Mouse (Mus musculus): Measurements from ENCODE around the gene Olfr605. TPM values are rescaled to one million over a fixed set of nuclear protein-coding genes. Genes with fewer than 3 reads are reported as not detected.
"Not testable (repeated sequence)": the region's sequence is repeated elsewhere in the genome, so short reads cannot be mapped to it uniquely, and the experiment has no call there.

Gene Olfr605
- polyA plus RNA-seq (2015; fragmentation: Nextera tagmentation; extraction: Ambion mirVana) = not detected in 2 replicates

DNA sequence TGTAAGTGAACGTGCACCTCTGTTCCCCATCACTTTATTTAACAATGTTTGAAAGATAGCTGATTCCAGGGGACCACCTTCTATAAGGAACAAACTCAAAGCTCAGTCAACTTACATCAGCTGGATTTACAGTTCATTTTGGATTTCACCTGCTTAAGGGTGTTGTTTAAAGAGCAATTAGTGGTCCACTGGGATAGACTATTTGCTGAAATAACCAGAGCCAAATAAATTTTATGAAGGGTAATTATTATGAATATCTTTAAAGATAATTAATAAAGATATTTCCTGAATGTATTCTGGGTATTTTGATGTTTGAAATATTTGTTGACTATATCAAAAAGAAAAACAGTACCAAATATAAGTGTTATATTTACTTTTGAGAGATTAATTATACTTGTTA lies at the start of gene Olfr605:
Olfr605 (minus strand) TSS at position 101 of the 400 bp plus-strand sequence.
- Histone ChIP-seq H3K27ac (no peak within 1 kb of the TSS), H3K9ac (ENCODE audit: low read depth, low read length) (no peak within 1 kb of the TSS), H3K36me3 (ENCODE audit: insufficient read depth, low read length) (no peaks in the 10 kb centered on the region), H3K4me3 (replicated peaks; ENCODE audit: low read depth, low read length) (no peak within 1 kb of the TSS), H3K9me3 (replicated peaks; ENCODE audit: low read length) (no peaks in the 10 kb centered on the region), H3K4me1 (replicated peaks; ENCODE audit: insufficient read depth, low read length) (no peaks in the 10 kb centered on the region), H3K27me3 (ENCODE audit: insufficient read depth, low read length) (no peaks in the 10 kb centered on the region), H3K4me2 (ENCODE audit: low read length) (no peak within 1 kb of the TSS)
- ATAC-seq (replicated peaks; ENCODE audit: low FRiP score, low read depth) (no peak), DNase-seq (ENCODE audit: low spot score) (no peak)
- no peak for TF ChIP-seq CTCF (IDR thresholded peaks at IDR 0.05; ENCODE audit: low read depth)
- WGBS = 90% methylated on average over 1 of the region's 1 CpGs

DNA sequence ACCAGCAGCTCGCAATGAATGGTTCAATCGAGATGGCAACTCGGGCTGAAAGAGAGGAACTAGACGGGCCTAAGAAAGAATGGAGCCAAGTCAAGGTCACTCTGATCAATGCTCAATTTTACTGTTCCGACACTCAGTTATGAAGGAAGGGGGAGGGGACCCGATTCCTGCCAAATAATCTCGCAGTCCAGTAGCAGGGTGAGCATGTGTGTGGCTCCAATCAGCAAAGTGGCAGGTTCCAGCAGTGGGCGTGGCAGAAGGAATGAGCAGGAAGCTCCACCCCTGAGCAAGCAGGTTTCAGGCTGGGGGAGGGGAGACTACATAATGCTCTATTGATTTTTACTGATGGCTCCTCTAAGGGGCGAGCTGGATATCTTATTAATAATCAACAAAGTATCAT lies 31.9 kb upstream of the Olfr605 start:
- not testable (repeated sequence) for DNase-seq (ENCODE audit: low spot score); H3K4me2 ChIP-seq (ENCODE audit: low read length); H3K27me3 ChIP-seq (ENCODE audit: insufficient read depth, low read length); H3K36me3 ChIP-seq (ENCODE audit: insufficient read depth, low read length); H3K27ac ChIP-seq; H3K4me1 ChIP-seq (replicated peaks; ENCODE audit: insufficient read depth, low read length); H3K9ac ChIP-seq (ENCODE audit: low read depth, low read length); H3K4me3 ChIP-seq (replicated peaks; ENCODE audit: low read depth, low read length); H3K9me3 ChIP-seq (replicated peaks; ENCODE audit: low read length); ATAC-seq (replicated peaks; ENCODE audit: low FRiP score, low read depth)
- 84% methylated on average over 9 of the region's 9 CpGs for WGBS

DNA sequence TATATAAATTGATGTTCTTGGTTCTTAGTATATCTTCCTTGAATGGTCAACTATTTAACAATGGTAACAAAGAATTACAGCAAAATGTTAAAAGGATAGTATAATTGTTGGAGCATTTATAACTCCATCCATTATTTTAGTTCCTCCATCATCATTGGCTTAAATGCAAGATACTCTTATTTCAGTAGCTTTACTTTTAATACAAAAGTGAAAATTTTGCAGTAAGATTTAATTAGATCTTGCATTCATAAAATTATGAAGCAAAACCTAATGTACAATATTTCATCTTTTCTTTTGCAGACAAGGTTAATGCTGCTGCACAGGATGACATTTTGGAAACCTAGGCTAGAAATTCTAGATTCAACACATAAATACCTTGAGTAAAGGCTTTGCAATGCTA lies 24.3 kb upstream of the Olfr605 start, which contains the start of gene Olfr608:
Olfr608 (plus strand) TSS at position 301 of the 400 bp plus-strand sequence.
- ATAC-seq (replicated peaks; ENCODE audit: low FRiP score, low read depth) (no peak), DNase-seq (ENCODE audit: low spot score) (no peak)
- Histone ChIP-seq H3K27ac (no peak within 1 kb of the TSS), H3K9me3 (replicated peaks; ENCODE audit: low read length) (no peaks in the 10 kb centered on the region), H3K27me3 (ENCODE audit: insufficient read depth, low read length) (no peaks in the 10 kb centered on the region), H3K9ac (ENCODE audit: low read depth, low read length) (no peak within 1 kb of the TSS), H3K4me2 (ENCODE audit: low read length) (no peak within 1 kb of the TSS), H3K4me1 (replicated peaks; ENCODE audit: insufficient read depth, low read length) (no peaks in the 10 kb centered on the region), H3K4me3 (replicated peaks; ENCODE audit: low read depth, low read length) (no peak within 1 kb of the TSS), H3K36me3 (ENCODE audit: insufficient read depth, low read length) (no peaks in the 10 kb centered on the region)
- TF ChIP-seq CTCF (IDR thresholded peaks at IDR 0.05; ENCODE audit: low read depth) = no peak

DNA sequence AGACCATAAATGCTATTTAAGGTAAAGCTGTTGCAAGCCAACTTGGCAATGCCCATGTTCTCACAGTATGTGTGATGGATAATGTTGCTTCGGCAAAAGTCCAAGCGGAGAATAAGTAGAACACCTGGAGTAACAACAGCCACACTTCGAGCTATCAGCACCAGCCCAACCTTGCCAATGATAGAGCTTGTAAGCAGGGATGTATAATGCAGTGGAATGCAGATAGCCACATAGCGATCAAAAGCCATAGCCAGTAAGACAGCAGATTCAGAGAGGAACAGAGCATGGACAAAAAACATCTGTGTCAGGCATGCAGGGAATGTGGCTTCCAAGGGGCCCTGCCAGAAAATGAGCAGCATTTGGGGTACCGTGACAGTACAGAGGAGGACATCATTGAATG lies 15.4 kb upstream of the Olfr605 start:
- no peak for TF ChIP-seq CTCF (IDR thresholded peaks at IDR 0.05; ENCODE audit: low read depth)
- no peak for ATAC-seq (replicated peaks; ENCODE audit: low FRiP score, low read depth)
- H3K36me3 ChIP-seq (ENCODE audit: insufficient read depth, low read length) = no peaks in the 10 kb centered on the region

DNA sequence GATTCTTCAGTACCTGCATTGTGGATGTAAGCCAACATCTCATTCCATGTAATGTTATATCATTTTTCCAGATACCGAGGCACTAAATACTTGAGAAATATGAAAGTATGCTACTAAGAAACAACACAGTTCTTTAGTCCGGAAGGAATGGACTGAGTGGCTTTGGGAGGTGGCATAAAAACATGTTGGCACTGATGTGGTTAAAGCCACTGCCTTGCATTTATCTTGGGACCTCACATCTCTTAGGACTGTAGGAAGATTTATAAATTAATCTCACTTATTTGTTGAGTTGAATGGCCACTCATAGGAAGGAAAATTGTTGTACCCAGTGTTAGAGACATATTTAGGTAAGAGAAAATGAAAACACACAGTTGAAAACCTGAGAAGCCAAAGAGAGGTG lies 3.5 kb upstream of the Olfr605 start, which contains the start of gene Olfr606:
Olfr606 (plus strand) TSS at position 301 of the 400 bp plus-strand sequence.
- WGBS = 92% methylated on average over 2 of the region's 2 CpGs
- H3K36me3 ChIP-seq (ENCODE audit: insufficient read depth, low read length) = no peaks in the 10 kb centered on the region

More for the DNA sequence above, 15.4 kb upstream of the Olfr605 start:
- Histone ChIP-seq H3K9me3 (replicated peaks; ENCODE audit: low read length) (no peaks in the 10 kb centered on the region), H3K27me3 (ENCODE audit: insufficient read depth, low read length) (no peaks in the 10 kb centered on the region), H3K9ac (ENCODE audit: low read depth, low read length) (no peak overlapping the region), H3K4me2 (ENCODE audit: low read length) (no peak overlapping the region), H3K4me3 (replicated peaks; ENCODE audit: low read depth, low read length) (no peak overlapping the region), H3K4me1 (replicated peaks; ENCODE audit: insufficient read depth, low read length) (no peaks in the 10 kb centered on the region), H3K27ac (no peak overlapping the region)
- DNase-seq (ENCODE audit: low spot score) = no peak
- 88% methylated on average over 5 of the region's 5 CpGs for WGBS

DNA sequence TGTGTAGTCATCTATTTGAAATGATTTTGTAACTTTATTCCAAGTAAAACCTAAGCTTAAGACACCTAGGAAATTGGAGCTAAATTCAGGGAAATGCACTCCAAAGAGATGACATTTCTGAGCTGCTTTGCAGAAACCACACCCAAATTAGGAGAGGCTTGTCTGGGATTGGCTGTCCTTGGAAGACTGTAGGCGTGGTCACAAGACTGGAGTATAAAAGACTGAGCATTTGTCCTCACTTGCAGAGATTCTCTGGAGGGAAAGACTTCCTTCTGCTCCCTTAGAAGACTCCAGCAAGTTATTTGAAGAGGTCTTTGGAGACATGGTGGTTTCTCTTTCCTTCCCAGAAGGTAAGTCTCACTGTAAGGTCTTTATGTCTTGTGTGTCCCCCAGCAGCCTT lies 30.5 kb downstream of the Olfr605 start, which contains the start of gene Usp17lc:
Usp17lc (plus strand) TSS at position 301 of the 400 bp plus-strand sequence.
- H3K27ac ChIP-seq; H3K27me3 ChIP-seq (ENCODE audit: insufficient read depth, low read length); H3K4me1 ChIP-seq (replicated peaks; ENCODE audit: insufficient read depth, low read length); H3K9ac ChIP-seq (ENCODE audit: low read depth, low read length); H3K9me3 ChIP-seq (replicated peaks; ENCODE audit: low read length); H3K4me2 ChIP-seq (ENCODE audit: low read length); DNase-seq (ENCODE audit: low spot score); H3K4me3 ChIP-seq (replicated peaks; ENCODE audit: low read depth, low read length); ATAC-seq (replicated peaks; ENCODE audit: low FRiP score, low read depth); H3K36me3 ChIP-seq (ENCODE audit: insufficient read depth, low read length): not testable (repeated sequence)
- WGBS = 50% methylated on average over 1 of the region's 1 CpGs

More for the DNA sequence above, 3.5 kb upstream of the Olfr605 start, which contains the start of gene Olfr606:
- no peaks in the 10 kb centered on the region for H3K27me3 ChIP-seq (ENCODE audit: insufficient read depth, low read length)
- no peak within 1 kb of the TSS for H3K9ac ChIP-seq (ENCODE audit: low read depth, low read length)
- H3K9me3 ChIP-seq (replicated peaks; ENCODE audit: low read length) = no peaks in the 10 kb centered on the region
- no peaks in the 10 kb centered on the region for H3K4me1 ChIP-seq (replicated peaks; ENCODE audit: insufficient read depth, low read length)
- DNase-seq (ENCODE audit: low spot score) (no peak), ATAC-seq (replicated peaks; ENCODE audit: low FRiP score, low read depth) (no peak)
- H3K4me3 ChIP-seq (replicated peaks; ENCODE audit: low read depth, low read length) = no peak within 1 kb of the TSS
- TF ChIP-seq CTCF (IDR thresholded peaks at IDR 0.05; ENCODE audit: low read depth) = no peak
- H3K27ac ChIP-seq = no peak within 1 kb of the TSS
- H3K4me2 ChIP-seq (ENCODE audit: low read length) = no peak within 1 kb of the TSS

DNA sequence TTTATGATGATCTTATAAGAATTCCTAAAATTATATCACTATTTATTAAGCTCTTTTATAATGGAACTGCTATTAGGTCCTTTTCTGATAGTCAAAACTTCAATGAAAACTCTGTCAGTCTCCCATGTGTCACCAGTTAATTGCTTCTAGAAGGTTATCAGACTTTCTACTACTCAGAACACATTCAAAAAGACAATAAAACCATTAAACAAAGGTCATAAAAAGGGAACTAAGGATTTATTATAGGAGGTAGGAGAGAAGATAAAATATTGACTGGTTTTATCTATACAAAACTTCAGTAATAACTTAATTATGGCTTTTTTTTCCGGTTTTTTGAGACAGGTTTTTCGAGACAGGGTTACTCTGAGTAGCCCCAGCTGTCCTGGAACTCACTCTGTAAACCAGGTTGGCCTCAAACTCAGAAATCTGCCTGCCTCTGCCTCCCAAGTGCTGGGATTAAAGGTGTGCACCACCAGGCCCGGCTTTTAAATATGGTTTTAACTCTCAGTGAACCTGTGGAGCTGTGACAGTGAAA lies 38.7 kb downstream of the Olfr605 start:
- not testable (repeated sequence) for H3K4me3 ChIP-seq (replicated peaks; ENCODE audit: low read depth, low read length); ATAC-seq (replicated peaks; ENCODE audit: low FRiP score, low read depth)
- 64% methylated on average over 3 of the region's 3 CpGs for WGBS

More for the DNA sequence above, 38.7 kb downstream of the Olfr605 start:
- DNase-seq (ENCODE audit: low spot score); H3K27ac ChIP-seq; H3K4me2 ChIP-seq (ENCODE audit: low read length); H3K9me3 ChIP-seq (replicated peaks; ENCODE audit: low read length); H3K36me3 ChIP-seq (ENCODE audit: insufficient read depth, low read length); H3K4me1 ChIP-seq (replicated peaks; ENCODE audit: insufficient read depth, low read length); H3K27me3 ChIP-seq (ENCODE audit: insufficient read depth, low read length); H3K9ac ChIP-seq (ENCODE audit: low read depth, low read length): not testable (repeated sequence)
